Mouse (Mus musculus) naive thymus-derived CD4-positive, alpha-beta T cell, adult 5 months (primary cell): ENCODE results near the gene Omt2a. TPM values are rescaled to one million over a fixed set of nuclear protein-coding genes. Genes with fewer than 3 reads are reported as not detected.

Experiments
- polyA plus RNA-seq: library from polyadenylated mRNA; unstranded; fragments of 100-300 nt; shearing (Covaris generic); gene quantifications from one replicate; pipeline ENCODE4 v1.2.1, GENCODE M21; 2017

The Omt2a gene
- polyA plus RNA-seq: not detected

DNA sequence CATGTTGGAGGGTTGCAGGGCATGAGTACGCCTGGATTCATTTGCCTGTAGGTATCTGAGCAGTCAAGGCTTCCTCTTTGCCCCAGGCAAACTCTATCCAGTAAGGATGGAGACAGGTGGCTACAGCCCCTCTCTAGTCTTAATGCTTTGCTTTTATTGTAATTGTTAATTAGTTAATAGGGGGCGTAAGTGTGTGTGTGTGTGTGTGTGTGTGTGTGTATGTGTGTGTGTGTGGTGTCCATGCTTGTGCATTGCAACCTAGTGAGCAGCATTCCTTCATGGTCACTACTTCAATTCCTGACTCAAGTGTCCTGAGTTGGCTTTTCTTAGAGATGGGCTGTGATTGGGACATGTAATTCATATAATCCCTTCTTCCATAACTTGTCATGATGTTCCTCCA is at the start of gene Omt2a:
Gene Omt2a (minus strand): TSS at position 101 of the 400 bp plus-strand sequence.

GRCm38 (mm10) chr9:78355611-78356010 is 41.0 kb upstream of the Omt2a start, which contains the start of gene Gsta2:
TSS of gene Gsta2 (minus strand) at chr9:78355788.

DNA sequence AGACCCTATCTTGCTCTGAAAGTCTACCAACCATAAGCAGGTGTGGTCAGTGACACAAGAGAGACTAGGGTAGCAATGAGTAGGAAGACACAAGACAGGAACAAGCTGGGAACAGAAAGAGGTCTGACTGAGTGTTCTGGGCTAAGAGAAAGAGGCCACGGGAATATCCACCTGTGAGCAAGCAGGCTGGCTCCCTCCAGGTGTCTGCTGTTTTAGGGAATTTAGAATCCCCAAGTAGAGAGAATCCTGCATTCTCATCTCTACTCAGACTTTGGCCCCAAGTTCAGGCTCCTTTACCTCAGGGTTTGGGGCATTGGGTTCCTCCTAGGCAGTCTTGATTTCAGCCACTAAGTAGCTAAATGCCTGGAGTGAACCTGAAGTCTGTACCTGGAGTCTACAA is 12.7 kb upstream of the Omt2a start, which contains the start of gene Omt2b:
Gene Omt2b (plus strand): TSS at position 301 of the 400 bp plus-strand sequence.

GRCm38 (mm10) chr9:78289723-78290122 is 24.9 kb downstream of the Omt2a start, which contains the start of gene Gm10639:
TSS of gene Gm10639 (plus strand) at chr9:78289923.

Other genes starting within 250 kb of the Omt2a start
- 88.6 TPM for gene Fbxo9, start 205.7 kb downstream of the Omt2a start, polyA plus RNA-seq
- 8.4 TPM for gene Ick, start 205.6 kb downstream of the Omt2a start, polyA plus RNA-seq
- 3.1 TPM for gene Gsta4, start 132.0 kb downstream of the Omt2a start, polyA plus RNA-seq
- not detected for gene Gsta1, start 84.1 kb downstream of the Omt2a start, polyA plus RNA-seq
- not detected for gene Gm3776, start 57.7 kb downstream of the Omt2a start, polyA plus RNA-seq
- not detected for gene Gm10639, start 24.9 kb downstream of the Omt2a start, polyA plus RNA-seq
- not detected for gene Omt2b, start 12.8 kb upstream of the Omt2a start, polyA plus RNA-seq
- not detected for gene Gsta2, start 41.0 kb upstream of the Omt2a start, polyA plus RNA-seq
- not detected for gene Dppa5a, start 53.4 kb upstream of the Omt2a start, polyA plus RNA-seq
- not detected for gene Ooep, start 63.9 kb upstream of the Omt2a start, polyA plus RNA-seq
- 3.3 TPM for gene Ddx43, start 81.0 kb upstream of the Omt2a start, polyA plus RNA-seq
- gene Cgas, start 128.4 kb upstream of the Omt2a start, polyA plus RNA-seq: 3.3 TPM
- 27.7 TPM for gene Mto1, start 133.4 kb upstream of the Omt2a start, polyA plus RNA-seq
- gene Gm17324, start 134.0 kb upstream of the Omt2a start, polyA plus RNA-seq: 1.7 TPM
- 6,770 TPM for gene Eef1a1, start 174.4 kb upstream of the Omt2a start, polyA plus RNA-seq